Mouse (Mus musculus) mouse embryonic stem cell (cell line): ENCODE data around the gene Cabp7.

ENCODE experiments used
- in situ Hi-C, 2 experiments: fragments of 300-500 bp; cut with MboI; formaldehyde crosslinking; loops; 1 replicate in 1 of 2; 3 replicates in 1 of 2; pipeline ENCODE4 v1.14.3; 2019 to 2020; ENCODE audit warnings: low sequenced_read_pairs in 2 of 2, low pct_unique_long_range_greater_than_20kb in 1 of 2, mixed read lengths in 1 of 2; ENCODE audit not compliant: unreplicated experiment in 1 of 2

The Cabp7 gene

DNA sequence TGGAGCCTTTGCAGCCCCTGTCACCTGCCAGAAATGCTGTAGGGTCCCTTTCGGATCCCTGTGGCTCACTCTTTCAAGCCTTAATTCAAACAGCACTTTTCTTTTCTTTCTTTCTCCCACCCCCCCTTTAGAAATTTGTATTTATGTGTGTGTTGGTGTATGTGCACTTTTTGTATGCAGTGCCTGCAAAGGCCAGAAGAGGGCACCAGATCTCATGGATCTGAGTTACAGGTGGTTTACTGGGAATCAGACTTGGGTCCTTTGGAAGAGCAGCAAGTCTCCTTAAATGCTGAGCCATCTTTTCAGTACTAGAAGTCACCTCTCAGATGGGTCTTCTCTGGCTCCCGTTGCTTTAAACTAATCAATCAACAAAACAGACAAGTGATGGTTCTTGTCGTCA lies 7.5 kb upstream of the Cabp7 start:
- in situ Hi-C loops = no loop called here

DNA sequence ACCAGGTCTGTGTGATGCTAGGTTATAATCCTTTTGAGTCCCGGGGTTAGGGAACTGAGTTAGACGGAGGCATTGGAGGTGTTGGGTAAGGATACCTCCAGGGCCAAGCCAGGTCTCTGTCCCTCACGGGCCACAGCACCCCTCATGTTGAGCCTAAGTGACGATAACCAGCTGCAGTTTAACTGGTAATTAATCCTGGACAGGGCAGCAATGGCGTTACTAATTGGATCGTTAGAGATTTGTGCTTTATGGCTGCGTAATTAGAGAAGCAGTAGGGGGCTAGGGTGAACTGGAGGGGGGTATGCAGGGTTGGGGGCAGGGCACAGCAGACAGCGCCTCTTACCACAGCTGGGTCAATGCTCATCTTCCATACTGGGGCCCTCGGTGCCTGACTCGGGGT lies 6.3 kb upstream of the Cabp7 start:
- in situ Hi-C loops = no loop called here

DNA sequence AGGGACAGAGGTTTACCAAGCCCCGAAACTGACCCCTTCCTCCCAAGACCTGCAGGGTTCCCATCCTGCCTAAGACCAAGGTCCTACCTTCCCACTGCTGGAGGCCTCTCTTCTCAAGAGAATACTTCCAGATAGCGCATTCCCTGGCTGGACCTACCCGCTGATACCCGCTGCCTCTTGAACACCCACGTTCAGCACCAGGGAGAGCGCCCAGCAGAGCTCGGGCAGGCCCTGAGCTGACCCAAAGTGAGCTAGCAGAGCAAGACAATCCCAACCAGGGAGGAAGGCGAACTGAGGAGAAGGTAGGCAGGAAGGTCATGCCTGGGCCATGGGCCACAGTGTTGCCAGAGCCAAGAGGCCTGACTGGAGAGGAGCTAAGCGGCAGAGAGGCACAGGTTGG lies 3.7 kb upstream of the Cabp7 start:
- in situ Hi-C loops = no loop called here

DNA sequence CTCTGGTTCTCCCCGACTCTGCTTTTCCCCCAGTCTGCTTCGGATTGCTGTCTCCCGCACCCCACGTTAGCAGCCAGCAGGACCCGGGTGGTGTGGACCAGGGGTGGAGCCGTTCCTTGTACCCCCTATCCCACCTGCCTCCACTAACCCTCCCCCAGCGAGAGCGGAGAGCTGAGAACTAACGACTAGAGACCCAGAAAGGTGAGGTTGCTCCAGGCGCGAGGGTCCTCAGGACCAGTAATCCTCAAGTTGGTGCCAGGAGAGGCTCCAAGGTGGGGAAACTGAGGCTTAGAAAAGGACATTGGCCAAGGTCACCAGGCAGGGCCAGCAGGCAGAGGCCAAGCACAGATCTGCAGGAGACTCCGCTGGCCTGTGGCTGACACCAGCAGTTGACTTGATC lies 707 bp upstream of the Cabp7 start:
- in situ Hi-C loops = no loop called here

DNA sequence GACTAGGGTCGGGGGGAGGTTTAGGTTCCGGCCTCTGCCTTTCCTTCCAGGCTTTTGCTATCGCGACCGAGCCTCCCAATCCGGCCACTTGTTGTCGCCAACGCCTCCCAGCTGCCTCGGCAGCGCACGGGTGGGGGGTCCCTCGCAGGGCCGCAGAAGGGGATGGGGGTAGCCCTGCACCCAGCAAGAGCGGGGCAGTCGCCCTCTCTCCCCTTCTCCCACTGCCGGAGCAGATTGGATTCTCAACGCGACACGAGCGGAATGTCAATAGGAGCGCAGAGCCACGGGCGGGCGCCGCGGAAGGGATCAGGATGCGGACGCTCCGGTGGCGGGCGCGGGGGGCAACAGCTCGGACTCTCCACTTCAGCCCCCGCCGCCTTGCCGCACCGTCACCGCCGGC lies 609 bp downstream of the Cabp7 start:
- in situ Hi-C loops = no loop called here

DNA sequence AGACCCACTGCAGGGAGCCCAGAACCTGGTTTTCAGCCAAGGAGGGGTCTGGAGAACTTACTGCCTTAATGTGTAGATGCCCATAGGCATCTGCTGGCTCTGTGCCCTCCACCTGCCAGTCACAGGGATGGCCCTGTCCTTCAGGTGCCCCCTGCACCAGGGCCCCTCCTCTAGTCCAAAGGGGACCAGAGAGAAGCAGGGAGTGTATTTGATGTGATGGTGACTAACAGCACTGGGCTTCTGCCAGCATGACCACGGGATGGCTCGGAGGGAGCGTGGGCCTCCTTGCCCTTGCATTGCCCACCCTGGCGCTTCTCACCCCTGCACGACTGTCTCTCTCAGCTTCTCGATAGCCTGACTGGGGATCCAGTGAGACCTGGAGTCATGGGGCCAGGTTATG lies 1.9 kb downstream of the Cabp7 start:
- in situ Hi-C loops = no loop called here

DNA sequence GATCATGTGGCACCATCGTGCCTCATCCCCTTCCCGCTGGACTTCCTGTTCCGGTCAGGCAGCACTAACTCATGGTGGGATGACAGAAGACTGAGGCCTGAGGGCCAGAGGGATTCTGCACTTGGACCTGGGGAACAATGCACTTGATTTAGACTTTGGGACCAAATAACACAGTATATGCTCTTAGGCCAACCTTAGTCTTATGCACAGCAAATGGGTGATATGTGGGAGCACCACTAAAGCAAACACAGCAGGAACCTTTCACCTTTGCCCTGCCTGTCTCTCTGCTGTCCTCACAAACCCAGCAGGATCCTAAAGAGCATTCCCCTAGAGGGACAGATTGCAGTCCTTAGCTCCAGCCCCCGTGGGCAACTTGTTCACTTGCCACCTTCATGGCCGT lies 5.8 kb downstream of the Cabp7 start:
- in situ Hi-C loops = no loop called here

DNA sequence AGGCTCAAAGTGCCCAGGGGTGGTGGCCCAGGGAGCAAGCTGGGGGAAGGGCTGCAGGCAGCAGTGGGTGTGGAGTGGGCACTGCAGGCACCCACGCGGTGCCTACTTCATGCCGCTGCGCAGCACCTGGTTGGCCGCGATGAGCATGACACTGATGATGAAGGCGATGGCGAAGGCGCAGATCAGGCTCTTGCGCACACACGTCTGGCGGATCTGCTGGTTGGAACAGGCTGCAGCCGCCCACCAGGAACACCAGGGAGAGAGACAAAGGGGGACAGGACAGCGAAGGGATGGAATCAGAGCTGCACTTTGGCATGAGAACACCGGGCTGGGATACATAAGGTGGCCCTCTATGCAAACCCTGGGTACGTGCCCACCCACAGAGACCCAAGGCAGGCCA lies 7.9 kb downstream of the Cabp7 start:
- in situ Hi-C loops = no loop called here

DNA sequence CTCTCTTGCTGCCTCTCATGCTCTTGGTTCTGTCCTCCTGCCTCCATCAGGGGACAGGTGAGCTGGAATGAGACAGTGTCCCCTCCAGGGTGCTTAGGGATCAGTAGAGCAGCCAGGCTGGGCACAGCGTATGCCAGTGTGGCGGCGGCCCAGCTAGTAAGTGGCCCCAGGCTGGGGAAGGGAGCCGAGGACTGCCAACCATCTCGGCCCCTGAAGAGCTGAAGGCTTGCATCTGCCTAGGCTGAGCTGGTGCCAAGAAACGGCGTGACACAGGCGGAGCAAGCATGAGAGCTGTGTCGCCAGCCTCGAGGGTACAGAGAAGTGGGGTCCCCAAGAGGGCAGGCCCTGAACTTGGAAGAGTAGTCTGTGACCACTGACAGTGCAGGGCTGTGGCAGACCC lies 8.9 kb downstream of the Cabp7 start:
- in situ Hi-C loops = no loop called here

DNA sequence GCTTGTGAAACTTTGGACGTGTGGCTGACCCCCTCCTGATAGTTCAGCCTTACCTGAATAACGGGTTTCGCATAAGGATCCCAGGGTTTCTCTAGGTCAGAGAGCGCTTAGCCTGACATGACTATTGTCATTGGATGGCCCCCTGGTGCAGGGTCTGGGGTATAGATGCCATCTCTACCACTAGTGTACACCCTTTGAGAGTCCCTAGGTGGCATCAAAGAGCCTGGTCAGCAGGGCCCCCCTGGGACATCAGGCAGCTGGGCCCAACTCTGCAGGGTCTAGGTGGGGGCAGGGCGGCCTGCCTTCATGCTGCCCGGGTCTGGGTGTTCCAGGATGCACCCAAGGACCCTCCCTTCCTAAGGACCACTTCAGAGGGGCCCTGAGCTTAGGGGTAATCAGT lies 10.2 kb downstream of the Cabp7 start:
- in situ Hi-C loops = no loop called here

DNA sequence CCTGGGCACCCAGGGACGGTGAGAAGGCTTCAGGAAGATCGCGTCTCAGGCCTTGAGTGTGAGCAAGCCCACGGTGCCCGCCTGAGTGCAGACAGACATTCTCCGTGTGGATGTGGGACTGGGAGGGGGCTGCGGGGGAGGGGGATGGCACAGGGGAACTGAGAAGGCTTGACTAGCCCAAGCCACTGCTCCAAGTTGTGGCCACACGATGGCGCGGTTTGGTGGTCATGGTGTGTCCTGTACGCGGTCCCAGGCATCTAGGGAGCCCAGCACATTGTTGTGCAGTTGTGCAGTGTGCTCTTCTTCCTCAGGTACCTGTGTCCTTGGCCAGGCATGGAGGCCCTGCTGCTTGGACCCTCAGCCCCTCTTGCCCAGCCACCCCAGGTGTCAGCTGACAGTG lies 12.4 kb downstream of the Cabp7 start:
- in situ Hi-C loops = no loop called here

DNA sequence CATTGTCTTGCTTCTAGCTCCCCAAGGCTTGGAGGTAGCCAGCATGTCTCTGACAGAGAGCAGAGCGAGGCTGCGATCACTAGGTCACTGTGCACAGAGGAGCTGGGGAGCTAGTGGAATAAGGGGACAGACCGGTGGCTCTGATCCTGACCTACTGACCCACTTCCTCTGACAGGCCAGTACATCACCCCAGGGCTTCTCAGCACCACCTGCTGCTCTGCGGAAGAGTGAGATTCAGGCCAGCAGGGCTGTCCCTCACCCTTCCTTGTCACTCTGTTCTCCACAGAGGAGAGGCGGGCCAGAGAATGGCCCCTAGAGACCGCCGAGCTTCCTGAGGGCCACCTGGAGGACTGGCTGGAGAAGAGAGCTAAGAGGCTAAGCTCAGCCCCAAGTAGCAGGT lies 14.8 kb downstream of the Cabp7 start:
- in situ Hi-C loops = no loop called here

DNA sequence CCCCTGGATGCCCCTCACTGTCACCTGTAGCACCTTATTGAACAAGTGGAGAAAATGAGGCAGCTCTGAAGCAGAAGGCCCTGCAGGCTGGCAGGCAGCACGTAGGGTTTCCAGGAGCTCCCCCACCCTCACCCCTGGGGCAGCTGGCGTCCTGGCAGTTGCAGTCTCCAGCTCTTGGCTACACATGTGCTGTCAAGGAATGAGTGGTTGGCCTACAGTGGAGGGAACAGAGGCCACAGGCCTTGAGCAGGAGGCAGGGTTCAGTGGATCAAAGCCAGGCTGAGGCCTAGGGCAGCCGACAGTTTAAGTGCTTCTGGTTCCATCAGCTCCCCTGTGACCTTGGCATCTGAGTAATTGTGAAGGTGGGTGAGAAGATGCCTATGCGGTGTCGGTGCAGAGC lies 15.7 kb downstream of the Cabp7 start:
- in situ Hi-C loops = no loop called here

DNA sequence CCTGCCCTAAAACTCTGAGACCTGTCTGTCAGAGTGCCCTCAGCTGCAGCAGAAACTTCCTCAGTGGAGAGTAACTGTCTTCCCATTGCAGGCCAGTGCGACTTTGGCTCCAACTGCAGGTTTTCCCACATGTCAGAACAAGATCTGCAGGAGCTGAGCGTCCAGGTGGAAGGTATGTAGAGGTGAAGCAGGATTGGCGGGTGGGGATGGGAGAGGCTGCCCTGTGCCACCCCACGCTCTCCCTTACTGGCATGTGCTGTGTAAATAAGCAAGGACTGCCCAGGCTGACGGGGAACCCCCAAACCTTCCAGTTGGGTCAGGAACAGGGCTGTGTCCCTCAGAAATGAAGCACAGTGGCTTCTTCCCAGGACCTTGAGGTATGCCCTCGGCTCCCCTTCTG lies 16.5 kb downstream of the Cabp7 start:
- in situ Hi-C loops = no loop called here

DNA sequence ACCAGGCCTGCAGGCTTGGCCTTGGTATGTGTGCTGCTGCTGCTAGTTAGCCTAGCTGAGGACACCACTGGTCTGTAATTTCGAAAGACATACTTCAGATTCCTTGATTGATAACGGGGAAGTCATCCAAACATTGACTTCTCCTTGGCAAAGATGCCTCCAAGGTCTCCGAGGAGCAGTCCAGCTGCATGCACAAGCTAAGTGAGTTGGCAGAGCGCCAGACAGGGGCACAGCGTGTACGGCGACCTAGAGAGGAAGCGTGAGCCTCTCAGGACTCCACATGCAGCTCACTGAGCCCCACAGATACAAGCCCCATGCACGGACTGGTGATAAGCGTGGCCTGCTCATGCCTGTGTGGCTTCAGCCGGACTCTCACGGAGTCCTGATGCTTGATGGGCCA lies 17.0 kb downstream of the Cabp7 start:
- in situ Hi-C loops = no loop called here

DNA sequence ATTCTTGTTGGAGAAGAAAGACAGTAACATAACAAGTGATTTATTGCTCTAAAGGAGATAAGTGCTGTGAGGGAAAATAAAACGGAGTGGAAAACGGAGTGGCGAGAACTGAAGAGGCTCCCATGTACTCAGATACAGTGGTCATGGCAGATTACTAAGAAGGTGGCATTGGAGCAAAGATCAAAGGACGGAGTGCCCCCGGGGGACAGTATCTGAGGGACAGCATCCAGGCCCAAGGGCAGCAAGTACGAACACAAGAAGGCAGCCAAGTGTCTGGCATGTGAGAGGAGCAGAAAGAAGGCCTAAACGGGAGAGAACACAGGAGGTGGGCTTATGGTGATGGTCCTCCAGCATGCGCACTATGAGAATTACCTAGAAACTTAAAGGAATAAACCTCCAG lies 24.9 kb downstream of the Cabp7 start:
- in situ Hi-C loops = no loop called here

DNA sequence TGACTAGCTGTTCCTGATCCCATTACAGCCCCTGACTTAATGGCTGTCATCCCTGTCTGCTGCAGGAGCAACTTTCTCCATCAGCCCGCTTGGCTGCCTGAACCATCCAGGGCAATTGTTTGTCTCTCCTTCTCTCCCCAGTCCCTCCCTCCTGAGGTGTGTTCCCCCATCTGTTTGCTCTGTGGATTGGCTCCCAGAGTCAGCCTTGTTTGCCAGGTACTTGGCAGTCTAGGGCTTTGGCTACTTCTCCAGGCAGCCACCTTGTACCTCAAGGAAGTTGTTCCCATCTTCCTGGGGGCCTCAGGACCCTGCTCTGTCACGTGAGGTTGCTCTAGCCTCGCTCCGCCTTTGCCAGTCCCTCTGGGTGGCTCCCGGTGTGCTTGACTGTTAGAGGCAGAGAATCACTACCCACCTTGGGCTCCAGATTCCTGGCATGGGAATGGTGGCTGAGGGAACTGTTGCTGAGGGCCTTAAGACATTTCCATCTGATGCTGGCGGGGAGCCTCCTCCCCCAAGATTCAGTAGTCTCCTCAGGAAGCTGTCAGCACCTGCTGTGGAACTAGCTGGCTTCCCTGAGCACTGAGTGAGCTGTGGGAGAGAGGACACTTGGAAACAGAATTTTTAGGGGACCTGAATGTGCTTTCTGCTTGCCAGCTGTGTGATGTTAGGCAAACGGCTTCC lies 25.5 kb downstream of the Cabp7 start:
- in situ Hi-C loops = no loop called here

DNA sequence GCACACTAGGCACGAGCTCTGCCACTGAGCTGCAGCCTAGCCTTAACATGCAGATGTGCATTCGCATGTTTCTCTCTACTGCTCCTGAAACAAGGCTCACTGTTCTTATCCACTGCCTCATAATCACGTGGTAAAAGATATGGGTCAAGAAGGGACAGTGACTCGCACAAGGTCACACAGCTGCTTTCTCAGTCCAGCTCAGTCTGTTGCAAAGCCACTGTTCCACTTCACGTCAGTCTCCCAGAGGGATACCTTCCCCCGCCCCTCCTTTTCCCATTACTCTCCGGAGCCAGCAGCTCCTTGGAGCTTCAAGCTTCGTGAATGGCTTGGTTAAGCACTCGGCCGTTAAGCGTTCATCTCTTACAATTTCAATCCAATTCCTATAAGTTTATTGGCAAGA lies 26.2 kb downstream of the Cabp7 start:
- in situ Hi-C loops = no loop called here

DNA sequence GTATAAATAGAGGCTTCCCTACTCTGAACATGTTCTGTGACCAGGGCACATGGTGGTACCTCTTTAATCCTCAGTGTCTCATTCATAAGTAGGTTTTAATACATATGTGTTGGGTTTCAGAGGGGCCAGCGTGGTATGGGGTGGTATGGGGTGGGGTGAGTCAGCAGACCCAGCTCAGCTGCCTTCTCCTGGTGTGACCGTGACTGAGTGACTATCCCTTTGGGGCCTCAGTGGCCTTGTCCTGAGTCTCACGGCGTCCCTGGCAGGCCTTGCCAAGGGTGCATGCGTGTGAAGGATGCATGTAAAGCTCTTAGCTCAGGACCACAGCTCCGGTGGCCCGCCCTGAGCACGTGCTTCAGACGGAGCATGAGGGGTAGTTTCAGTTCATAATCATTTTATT lies 26.6 kb downstream of the Cabp7 start:
- in situ Hi-C loops = no loop called here

DNA sequence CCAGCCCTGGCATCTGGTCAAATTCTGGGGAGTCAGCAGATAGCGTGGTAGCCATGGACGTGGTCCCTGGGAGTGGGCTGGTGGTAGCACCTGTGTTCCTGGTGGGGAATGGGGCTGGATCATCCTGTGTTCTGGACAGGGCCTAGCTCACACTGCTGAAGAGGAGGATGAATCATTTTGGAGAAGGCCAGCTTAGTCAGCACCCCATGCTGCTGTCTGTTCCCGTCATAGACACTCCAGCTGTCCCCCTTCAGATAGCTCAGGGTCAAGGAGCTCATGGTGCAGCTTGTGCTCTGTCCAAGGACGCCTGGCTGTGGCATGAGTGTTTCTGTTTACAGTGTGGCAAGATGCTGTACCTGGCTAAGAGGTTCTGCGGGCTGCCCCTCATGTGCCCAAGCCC lies 28.0 kb downstream of the Cabp7 start:
- in situ Hi-C loops = no loop called here
